Mouse (Mus musculus): Measurements from ENCODE around the gene Asb3. TPM values are rescaled to one million over a fixed set of nuclear protein-coding genes. Genes with fewer than 3 reads are reported as not detected.
"Not testable (repeated sequence)": the region's sequence is repeated elsewhere in the genome, so short reads cannot be mapped to it uniquely, and the experiment has no call there.

Asb3 gene
- polyA plus RNA-seq, 1 experiment from 2014 or later: 24.2 TPM

- not testable (repeated sequence) for H3K27me3 ChIP-seq (replicated peaks; ENCODE audit: control insufficient read depth, insufficient read depth, low read length); H3K4me2 ChIP-seq (ENCODE audit: low read length); H3K9me3 ChIP-seq (ENCODE audit: control insufficient read depth, low read length); H3K4me1 ChIP-seq (replicated peaks; ENCODE audit: control insufficient read depth, insufficient read depth, low read length); DNase-seq (ENCODE audit: low spot score); H3K4me3 ChIP-seq (ENCODE audit: low read depth, low read length); H3K36me3 ChIP-seq (ENCODE audit: control insufficient read depth, insufficient read depth, low read length); ATAC-seq (replicated peaks; ENCODE audit: low FRiP score, low TSS enrichment, low read depth); H3K9ac ChIP-seq (ENCODE audit: low read length); H3K27ac ChIP-seq (ENCODE audit: low read depth)
- WGBS: 65% methylated on average over 15 of the region's 15 CpGs
Measured at GRCm38 (mm10) chr11:31017466-31017865, 132.2 kb downstream of the Asb3 start.

- no peak overlapping the region for H3K4me2 ChIP-seq (ENCODE audit: low read length)
- DNase-seq (ENCODE audit: low spot score): no peak
- H3K9me3 ChIP-seq (ENCODE audit: control insufficient read depth, low read length): peaks cover 5% of the 10 kb centered on the region
- no peak overlapping the region for H3K9ac ChIP-seq (ENCODE audit: low read length)
- no peaks in the 10 kb centered on the region for H3K27me3 ChIP-seq (replicated peaks; ENCODE audit: control insufficient read depth, insufficient read depth, low read length)
- H3K4me1 ChIP-seq (replicated peaks; ENCODE audit: control insufficient read depth, insufficient read depth, low read length): no peaks in the 10 kb centered on the region
- H3K36me3 ChIP-seq (ENCODE audit: control insufficient read depth, insufficient read depth, low read length): peaks cover 5% of the 10 kb centered on the region; the same call in 1 of the 2 replicates
- H3K4me3 ChIP-seq (ENCODE audit: low read depth, low read length): no peak overlapping the region
- no peak overlapping the region for H3K27ac ChIP-seq (ENCODE audit: low read depth)
- no peak for ATAC-seq (replicated peaks; ENCODE audit: low FRiP score, low TSS enrichment, low read depth)
- WGBS: 94% methylated on average over 4 of the region's 4 CpGs
Measured at GRCm38 (mm10) chr11:31034958-31035357, 149.7 kb downstream of the Asb3 start.

- Histone ChIP-seq H3K27me3 (replicated peaks; ENCODE audit: control insufficient read depth, insufficient read depth, low read length) (no peaks in the 10 kb centered on the region), H3K9ac (ENCODE audit: low read length) (no peak overlapping the region), H3K4me2 (ENCODE audit: low read length) (no peak overlapping the region), H3K4me3 (ENCODE audit: low read depth, low read length) (no peak overlapping the region), H3K4me1 (replicated peaks; ENCODE audit: control insufficient read depth, insufficient read depth, low read length) (no peaks in the 10 kb centered on the region), H3K9me3 (ENCODE audit: control insufficient read depth, low read length) (no peaks in the 10 kb centered on the region), H3K27ac (ENCODE audit: low read depth) (no peak overlapping the region), H3K36me3 (ENCODE audit: control insufficient read depth, insufficient read depth, low read length) (0 out of 2 replicates have a peak, but pooled peaks cover 3% of the 10 kb centered on the region)
- WGBS: 95% methylated on average over 10 of the region's 10 CpGs
- ATAC-seq (replicated peaks; ENCODE audit: low FRiP score, low TSS enrichment, low read depth) (no peak), DNase-seq (ENCODE audit: low spot score) (no peak)
Measured at GRCm38 (mm10) chr11:31089973-31090372, 204.8 kb downstream of the Asb3 start.

- no peak; the same call in 1 of the 2 replicates for ATAC-seq (replicated peaks; ENCODE audit: low FRiP score, low TSS enrichment, low read depth)
- no peaks in the 10 kb centered on the region for H3K9me3 ChIP-seq (ENCODE audit: control insufficient read depth, low read length)
- no peak overlapping the region for H3K4me2 ChIP-seq (ENCODE audit: low read length)
- H3K4me1 ChIP-seq (replicated peaks; ENCODE audit: control insufficient read depth, insufficient read depth, low read length): no peaks in the 10 kb centered on the region
- no peak overlapping the region for H3K27ac ChIP-seq (ENCODE audit: low read depth)
- 0 out of 2 replicates have a peak, but pooled peaks cover 3% of the 10 kb centered on the region for H3K36me3 ChIP-seq (ENCODE audit: control insufficient read depth, insufficient read depth, low read length)
- H3K4me3 ChIP-seq (ENCODE audit: low read depth, low read length): no peak overlapping the region
- H3K27me3 ChIP-seq (replicated peaks; ENCODE audit: control insufficient read depth, insufficient read depth, low read length): no peaks in the 10 kb centered on the region
- WGBS: 87% methylated on average over 3 of the region's 3 CpGs
- H3K9ac ChIP-seq (ENCODE audit: low read length): no peak overlapping the region
- no peak for DNase-seq (ENCODE audit: low spot score)
Measured at GRCm38 (mm10) chr11:31090478-31090978, 205.3 kb downstream of the Asb3 start.

- ATAC-seq (replicated peaks; ENCODE audit: low FRiP score, low TSS enrichment, low read depth); H3K27ac ChIP-seq (ENCODE audit: low read depth); H3K4me3 ChIP-seq (ENCODE audit: low read depth, low read length); H3K9ac ChIP-seq (ENCODE audit: low read length); H3K27me3 ChIP-seq (replicated peaks; ENCODE audit: control insufficient read depth, insufficient read depth, low read length); DNase-seq (ENCODE audit: low spot score); H3K4me2 ChIP-seq (ENCODE audit: low read length); H3K4me1 ChIP-seq (replicated peaks; ENCODE audit: control insufficient read depth, insufficient read depth, low read length); H3K36me3 ChIP-seq (ENCODE audit: control insufficient read depth, insufficient read depth, low read length); H3K9me3 ChIP-seq (ENCODE audit: control insufficient read depth, low read length): not testable (repeated sequence)
Measured at GRCm38 (mm10) chr11:31099519-31099918, 214.3 kb downstream of the Asb3 start.

GRCm38 (mm10) chr11:31102188-31102587 is 217.0 kb downstream of the Asb3 start:
- 87% methylated on average over 2 of the region's 2 CpGs for WGBS
- ATAC-seq (replicated peaks; ENCODE audit: low FRiP score, low TSS enrichment, low read depth) (no peak), DNase-seq (ENCODE audit: low spot score) (no peak)
- Histone ChIP-seq H3K4me1 (replicated peaks; ENCODE audit: control insufficient read depth, insufficient read depth, low read length) (no peaks in the 10 kb centered on the region), H3K27me3 (replicated peaks; ENCODE audit: control insufficient read depth, insufficient read depth, low read length) (no peaks in the 10 kb centered on the region), H3K36me3 (ENCODE audit: control insufficient read depth, insufficient read depth, low read length) (no peaks in the 10 kb centered on the region), H3K9ac (ENCODE audit: low read length) (no peak overlapping the region), H3K4me3 (ENCODE audit: low read depth, low read length) (no peak overlapping the region), H3K9me3 (ENCODE audit: control insufficient read depth, low read length) (no peaks in the 10 kb centered on the region), H3K4me2 (ENCODE audit: low read length) (no peak overlapping the region), H3K27ac (ENCODE audit: low read depth) (no peak overlapping the region)

- H3K9ac ChIP-seq (ENCODE audit: low read length): no peak overlapping the region
- whole genome bisulfite sequencing: 94% methylated on average over 5 of the region's 5 CpGs
- H3K4me2 ChIP-seq (ENCODE audit: low read length): no peak overlapping the region
- no peaks in the 10 kb centered on the region for H3K4me1 ChIP-seq (replicated peaks; ENCODE audit: control insufficient read depth, insufficient read depth, low read length)
- no peak for DNase-seq (ENCODE audit: low spot score)
- H3K27ac ChIP-seq (ENCODE audit: low read depth): no peak overlapping the region
- H3K36me3 ChIP-seq (ENCODE audit: control insufficient read depth, insufficient read depth, low read length): no peaks in the 10 kb centered on the region
- H3K4me3 ChIP-seq (ENCODE audit: low read depth, low read length): no peak overlapping the region
- H3K9me3 ChIP-seq (ENCODE audit: control insufficient read depth, low read length): no peaks in the 10 kb centered on the region
- ATAC-seq (replicated peaks; ENCODE audit: low FRiP score, low TSS enrichment, low read depth): no peak
- H3K27me3 ChIP-seq (replicated peaks; ENCODE audit: control insufficient read depth, insufficient read depth, low read length): no peaks in the 10 kb centered on the region
Measured at GRCm38 (mm10) chr11:31105364-31105763, 220.1 kb downstream of the Asb3 start.

GRCm38 (mm10) chr11:31126964-31127363 is 241.7 kb downstream of the Asb3 start:
- H3K4me2 ChIP-seq (ENCODE audit: low read length); H3K9me3 ChIP-seq (ENCODE audit: control insufficient read depth, low read length); H3K27ac ChIP-seq (ENCODE audit: low read depth); ATAC-seq (replicated peaks; ENCODE audit: low FRiP score, low TSS enrichment, low read depth); H3K36me3 ChIP-seq (ENCODE audit: control insufficient read depth, insufficient read depth, low read length); H3K9ac ChIP-seq (ENCODE audit: low read length); H3K4me3 ChIP-seq (ENCODE audit: low read depth, low read length); H3K4me1 ChIP-seq (replicated peaks; ENCODE audit: control insufficient read depth, insufficient read depth, low read length); H3K27me3 ChIP-seq (replicated peaks; ENCODE audit: control insufficient read depth, insufficient read depth, low read length); DNase-seq (ENCODE audit: low spot score): not testable (repeated sequence)
- whole genome bisulfite sequencing: 72% methylated on average over 1 of the region's 1 CpGs

- not testable (repeated sequence) for H3K27me3 ChIP-seq (replicated peaks; ENCODE audit: control insufficient read depth, insufficient read depth, low read length); DNase-seq (ENCODE audit: low spot score); H3K9me3 ChIP-seq (ENCODE audit: control insufficient read depth, low read length); H3K36me3 ChIP-seq (ENCODE audit: control insufficient read depth, insufficient read depth, low read length); H3K4me3 ChIP-seq (ENCODE audit: low read depth, low read length); H3K4me1 ChIP-seq (replicated peaks; ENCODE audit: control insufficient read depth, insufficient read depth, low read length); H3K4me2 ChIP-seq (ENCODE audit: low read length); H3K27ac ChIP-seq (ENCODE audit: low read depth); ATAC-seq (replicated peaks; ENCODE audit: low FRiP score, low TSS enrichment, low read depth); H3K9ac ChIP-seq (ENCODE audit: low read length)
- WGBS: 71% methylated on average over 4 of the region's 4 CpGs
Measured at GRCm38 (mm10) chr11:31133726-31134125, 248.5 kb downstream of the Asb3 start.
